Mouse (Mus musculus): ENCODE measurements at regions not wholly inside any gene's neighbourhood (a gene's known extent, or its start where the extent isn't known, plus 50 kb on each side); places are given as distances from the start of the nearest gene placed in this dataset.

- TF ChIP-seq CTCF (IDR thresholded peaks at IDR 0.05; ENCODE audit: borderline replicate concordance, extremely low read depth, insufficient read depth, insufficient read length) (no peak), POLR2A (IDR thresholded peaks at IDR 0.05; ENCODE audit: borderline replicate concordance, extremely low read depth, insufficient read depth, insufficient read length, poor library complexity, severe bottlenecking) (no peak)
These were observed 79.3 kb upstream of the Wscd1 start for GRCm38 (mm10) chr11:71670111-71671050.

Data from brain, embryonic 14.5 days (tissue).